8 mouse cellular contexts compared by ENCODE assay signal in the genomic region with DNA sequence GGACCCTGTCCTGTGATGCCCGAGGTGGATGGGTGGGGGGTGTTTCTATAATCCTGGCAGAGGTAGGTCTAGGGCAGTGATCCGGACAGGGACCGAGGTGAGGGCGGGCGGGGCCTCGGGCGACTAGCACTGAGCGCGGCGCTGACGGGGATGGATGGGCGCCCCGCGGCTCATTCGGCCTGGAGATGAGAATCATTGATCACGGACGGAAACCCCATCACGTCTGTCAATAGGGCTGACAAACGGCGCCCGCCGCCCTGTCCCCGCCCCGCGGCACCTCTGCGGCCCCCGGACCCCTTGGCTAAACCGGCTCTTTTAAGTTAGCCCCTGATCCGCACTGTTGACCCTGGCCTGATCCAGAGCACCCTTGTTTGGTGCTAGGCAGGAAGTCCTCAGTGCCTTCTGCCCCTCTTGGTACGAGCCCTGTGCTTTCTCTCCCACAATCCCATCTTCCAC. TPM values are rescaled to one million over a fixed set of nuclear protein-coding genes. Genes with fewer than 3 reads are reported as not detected.
DNase-seq lines count a peak whose midpoint lies in the region; ATAC-seq and TF ChIP-seq lines count a peak whose summit lies in the region.

No protein-coding gene starts in this region.

- no peak for DNase-seq in kidney, postnatal 0 days (ENCODE audit: low spot score)
- DNase-seq in kidney, adult 11 months, result no peak
- no peak for DNase-seq in embryonic facial prominence, embryonic 14.5 days (ENCODE audit: low spot score)
- no peak for DNase-seq in left cerebral cortex, adult 8-10 months (ENCODE audit: low spot score in 2 of 2)
- DNase-seq in gastrocnemius, postnatal 14 days, result no peak

- intact Hi-C loops in gastrocnemius, postnatal 14 days (cut with DNase I; ENCODE audit: low total_unique reads), result loop anchor here (2.0 to 5.0 kb wide), 2 partner anchors 22 to 58 kb away; no protein-coding TSS in a partner anchor

- H3K27me3 ChIP-seq in kidney, postnatal 0 days (ENCODE audit: insufficient read depth, low read length), result peaks cover 68% of the 10 kb centered on the region
- peaks cover 67% of the 10 kb centered on the region for H3K27me3 ChIP-seq in embryonic facial prominence, embryonic 14.5 days (replicated peaks; ENCODE audit: control insufficient read depth, insufficient read depth, low read length)
- peaks cover 69% of the 10 kb centered on the region for H3K27me3 ChIP-seq in intestine, embryonic 16.5 days (replicated peaks; ENCODE audit: control insufficient read depth, insufficient read depth, low read length)
- no peaks in the 10 kb centered on the region for H3K27me3 ChIP-seq in neural tube, embryonic 14.5 days (ENCODE audit: control insufficient read depth, insufficient read depth, low read length)

- peak overlapping the region; percentile 83 for H3K4me2 ChIP-seq in kidney, postnatal 0 days (ENCODE audit: low read length)
- peak overlapping the region; percentile 93 for H3K4me2 ChIP-seq in embryonic facial prominence, embryonic 14.5 days (ENCODE audit: low read depth, low read length)
- peak overlapping the region; percentile 92 for H3K4me2 ChIP-seq in intestine, embryonic 16.5 days (ENCODE audit: low read depth, low read length)
- H3K4me2 ChIP-seq in neural tube, embryonic 14.5 days (ENCODE audit: low read depth, low read length), result peak overlapping the region; percentile 86

- H3K4me3 ChIP-seq in kidney, postnatal 0 days (replicated peaks; ENCODE audit: low read depth, low read length), result peak overlapping the region; percentile 35
- H3K4me3 ChIP-seq in embryonic facial prominence, embryonic 14.5 days (ENCODE audit: low read depth, low read length), result peak overlapping the region; percentile 53
- peak overlapping the region; percentile 56 for H3K4me3 ChIP-seq in intestine, embryonic 16.5 days (ENCODE audit: low read length)
- peak overlapping the region; percentile 67 for H3K4me3 ChIP-seq in neural tube, embryonic 14.5 days (ENCODE audit: low read depth, low read length)

- no peak for TF ChIP-seq CTCF in kidney, postnatal 0 days (IDR thresholded peaks at IDR 0.05; ENCODE audit: low read depth)

- no peaks in the 10 kb centered on the region for H3K9me3 ChIP-seq in kidney, postnatal 0 days (replicated peaks; ENCODE audit: low read length)
- no peaks in the 10 kb centered on the region for H3K9me3 ChIP-seq in embryonic facial prominence, embryonic 14.5 days (ENCODE audit: control insufficient read depth, low read length)
- no peaks in the 10 kb centered on the region for H3K9me3 ChIP-seq in intestine, embryonic 16.5 days (ENCODE audit: control insufficient read depth, low read length)
- H3K9me3 ChIP-seq in neural tube, embryonic 14.5 days (ENCODE audit: control insufficient read depth, low read length), result no peaks in the 10 kb centered on the region

- H3K9ac ChIP-seq in kidney, postnatal 0 days (ENCODE audit: low read depth, low read length), result no peak overlapping the region
- no peak overlapping the region for H3K9ac ChIP-seq in embryonic facial prominence, embryonic 14.5 days (ENCODE audit: low read depth, low read length)
- peak overlapping the region; percentile 59; the same call in 1 of the 2 replicates for H3K9ac ChIP-seq in intestine, embryonic 16.5 days (ENCODE audit: low read depth, low read length)
- peak overlapping the region; percentile 72 for H3K9ac ChIP-seq in neural tube, embryonic 14.5 days (replicated peaks; ENCODE audit: low read depth, low read length)

- 1% methylated on average over 28 of the region's 30 CpGs for WGBS in kidney, postnatal 0 days
- 2% methylated on average over 17 of the region's 30 CpGs for WGBS in embryonic facial prominence, embryonic 14.5 days
- 2% methylated on average over 27 of the region's 30 CpGs for WGBS in intestine, embryonic 16.5 days
- 2% methylated on average over 25 of the region's 30 CpGs for WGBS in neural tube, embryonic 14.5 days

- ATAC-seq in kidney, postnatal 0 days (replicated peaks; ENCODE audit: low FRiP score, low read depth), result no peak; the same call in 1 of the 2 replicates
- no peak for ATAC-seq in embryonic facial prominence, embryonic 14.5 days (ENCODE audit: low read depth)
- no peak for ATAC-seq in intestine, embryonic 16.5 days
- ATAC-seq in neural tube, embryonic 14.5 days (ENCODE audit: low read depth), result peak; percentile 19; the same call in 1 of the 2 replicates
- ATAC-seq in megakaryocyte progenitor cell, adult 5-6 weeks (replicated peaks; ENCODE audit: poor library complexity), result no peak

- peaks cover 13% of the 10 kb centered on the region for H3K4me1 ChIP-seq in kidney, postnatal 0 days (replicated peaks; ENCODE audit: insufficient read depth, low read length)
- peaks cover 20% of the 10 kb centered on the region for H3K4me1 ChIP-seq in embryonic facial prominence, embryonic 14.5 days (ENCODE audit: control insufficient read depth, insufficient read depth, low read length)
- H3K4me1 ChIP-seq in intestine, embryonic 16.5 days (ENCODE audit: control insufficient read depth, insufficient read depth, low read length), result peaks cover 14% of the 10 kb centered on the region
- H3K4me1 ChIP-seq in neural tube, embryonic 14.5 days (ENCODE audit: control insufficient read depth, insufficient read depth, low read length), result peaks cover 55% of the 10 kb centered on the region

- no peak overlapping the region for H3K27ac ChIP-seq in kidney, postnatal 0 days
- no peak overlapping the region for H3K27ac ChIP-seq in embryonic facial prominence, embryonic 14.5 days (replicated peaks; ENCODE audit: low read depth, low read length)
- no peak overlapping the region for H3K27ac ChIP-seq in intestine, embryonic 16.5 days (ENCODE audit: low read length)
- H3K27ac ChIP-seq in neural tube, embryonic 14.5 days (ENCODE audit: low read depth, low read length), result peak overlapping the region; percentile 84; the same call in 1 of the 2 replicates

- no peaks in the 10 kb centered on the region for H3K36me3 ChIP-seq in kidney, postnatal 0 days (ENCODE audit: insufficient read depth, low read length)
- peaks cover 18% of the 10 kb centered on the region for H3K36me3 ChIP-seq in embryonic facial prominence, embryonic 14.5 days (ENCODE audit: control insufficient read depth, insufficient read depth, low read length)
- peaks cover 8% of the 10 kb centered on the region; the same call in 1 of the 2 replicates for H3K36me3 ChIP-seq in intestine, embryonic 16.5 days (ENCODE audit: control insufficient read depth, insufficient read depth, low read length)
- H3K36me3 ChIP-seq in neural tube, embryonic 14.5 days (ENCODE audit: control insufficient read depth, insufficient read depth, low read length), result peaks cover 18% of the 10 kb centered on the region; the same call in 1 of the 2 replicates

RNA-seq across cellular contexts. Expression of gene Nxph4, which starts 0.6 kb away (rescaled TPM):
- polyA plus RNA-seq in kidney, postnatal 0 days (2015; fragmentation: Nextera tagmentation; extraction: Ambion mirVana), result 0.93 and 1.1 TPM in 2 replicates
- polyA plus RNA-seq in embryonic facial prominence, embryonic 14.5 days (2014; fragmentation: Nextera tagmentation; extraction: Ambion mirVana), result 5.2 and 6.1 TPM in 2 replicates
- 4.3 and 4.4 TPM in 2 replicates for polyA plus RNA-seq in intestine, embryonic 16.5 days (2015; fragmentation: Nextera tagmentation; extraction: Ambion mirVana)
- polyA plus RNA-seq in neural tube, embryonic 14.5 days (2014; fragmentation: Nextera tagmentation; extraction: Ambion mirVana), result 80.1 and 80.4 TPM in 2 replicates
- total RNA-seq in megakaryocyte progenitor cell, adult 5-6 weeks (2015), result not detected in 2 replicates
- not detected in 2 replicates for total RNA-seq in megakaryocyte progenitor cell, adult 5-6 weeks (2017)
- total RNA-seq in left cerebral cortex, adult 8-10 months (2022), result 1 to 10 TPM; 6.6 to 9.7 (median 8.4) TPM
- total RNA-seq in gastrocnemius, postnatal 14 days (2021), result 1 to 10 TPM; 1.3 to 1.5 TPM

RNA-seq across cellular contexts. Expression of gene Shmt2, which starts 12.7 kb away (rescaled TPM):
- 71.1 and 76.0 TPM in 2 replicates for polyA plus RNA-seq in kidney, postnatal 0 days (2015; fragmentation: Nextera tagmentation; extraction: Ambion mirVana)
- polyA plus RNA-seq in embryonic facial prominence, embryonic 14.5 days (2014; fragmentation: Nextera tagmentation; extraction: Ambion mirVana), result 80.0 and 89.4 TPM in 2 replicates
- polyA plus RNA-seq in intestine, embryonic 16.5 days (2015; fragmentation: Nextera tagmentation; extraction: Ambion mirVana), result 146 and 170 TPM in 2 replicates
- polyA plus RNA-seq in neural tube, embryonic 14.5 days (2014; fragmentation: Nextera tagmentation; extraction: Ambion mirVana), result 44.9 and 46.8 TPM in 2 replicates
- total RNA-seq in megakaryocyte progenitor cell, adult 5-6 weeks (2015), result 91.3 and 92.6 TPM in 2 replicates
- 95.8 and 100 TPM in 2 replicates for total RNA-seq in megakaryocyte progenitor cell, adult 5-6 weeks (2017)
- total RNA-seq in left cerebral cortex, adult 8-10 months (2022), result 10 to 100 TPM; 24.4 to 33.6 (median 25.7) TPM
- total RNA-seq in gastrocnemius, postnatal 14 days (2021), result 10 to 100 TPM; 29.4 to 33.1 TPM

RNA-seq across cellular contexts. Expression of gene Ndufa4l2, which starts 20.2 kb away (rescaled TPM):
- polyA plus RNA-seq in kidney, postnatal 0 days (2015; fragmentation: Nextera tagmentation; extraction: Ambion mirVana), result 57.8 and 63.2 TPM in 2 replicates
- 57.7 and 91.9 TPM in 2 replicates for polyA plus RNA-seq in embryonic facial prominence, embryonic 14.5 days (2014; fragmentation: Nextera tagmentation; extraction: Ambion mirVana)
- polyA plus RNA-seq in intestine, embryonic 16.5 days (2015; fragmentation: Nextera tagmentation; extraction: Ambion mirVana), result 64.5 and 64.6 TPM in 2 replicates
- polyA plus RNA-seq in neural tube, embryonic 14.5 days (2014; fragmentation: Nextera tagmentation; extraction: Ambion mirVana), result 9.7 and 13.5 TPM in 2 replicates
- not detected in 2 replicates for total RNA-seq in megakaryocyte progenitor cell, adult 5-6 weeks (2015)
- not detected in 2 replicates for total RNA-seq in megakaryocyte progenitor cell, adult 5-6 weeks (2017)
- 1 to 10 TPM; 3.8 to 5.2 (median 4.6) TPM for total RNA-seq in left cerebral cortex, adult 8-10 months (2022)
- total RNA-seq in gastrocnemius, postnatal 14 days (2021), result 10 to 100 TPM; 23.3 to 25.3 TPM

RNA-seq across cellular contexts. Expression of gene Stac3, which starts 33.5 kb away (rescaled TPM):
- 0.16 and 0.31 TPM in 2 replicates for polyA plus RNA-seq in kidney, postnatal 0 days (2015; fragmentation: Nextera tagmentation; extraction: Ambion mirVana)
- polyA plus RNA-seq in embryonic facial prominence, embryonic 14.5 days (2014; fragmentation: Nextera tagmentation; extraction: Ambion mirVana), result 5.0 and 5.2 TPM in 2 replicates
- polyA plus RNA-seq in intestine, embryonic 16.5 days (2015; fragmentation: Nextera tagmentation; extraction: Ambion mirVana), result 0.32 and 0.67 TPM in 2 replicates
- polyA plus RNA-seq in neural tube, embryonic 14.5 days (2014; fragmentation: Nextera tagmentation; extraction: Ambion mirVana), result 0.31 TPM in 1 of 2 replicates, not detected in the other
- 0.20 and 0.25 TPM in 2 replicates for total RNA-seq in megakaryocyte progenitor cell, adult 5-6 weeks (2015)
- total RNA-seq in megakaryocyte progenitor cell, adult 5-6 weeks (2017), result 1.1 TPM in 1 of 2 replicates, not detected in the other
- total RNA-seq in left cerebral cortex, adult 8-10 months (2022), result 1 to 10 TPM; 2.3 to 4.5 (median 3.0) TPM
- total RNA-seq in gastrocnemius, postnatal 14 days (2021), result 100 to 1,000 TPM; 315 to 336 TPM

Comparison
In these comparisons a context has a peak if more than half of its experiments do, and no peak if none do; other contexts are left out.
1. H3K9ac ChIP-seq: peak in intestine, embryonic 16.5 days (single experiment) and neural tube, embryonic 14.5 days (single experiment); none in kidney, postnatal 0 days (single experiment) and embryonic facial prominence, embryonic 14.5 days (single experiment).
2. RNA of gene Nxph4, which starts 0.6 kb away (polyA plus RNA-seq): 80.1 to 80.4 TPM in neural tube, embryonic 14.5 days; 5.2 to 6.1 TPM in embryonic facial prominence, embryonic 14.5 days, 4.3 to 4.4 TPM in intestine, embryonic 16.5 days and 0.93 to 1.1 TPM in kidney, postnatal 0 days; every median in the first group is over 10 times any median in the second.
3. Peak in every context shown above with its lines, with median percentiles within 50 percentile points of each other: H3K4me2 ChIP-seq and H3K4me3 ChIP-seq.